Mouse (Mus musculus): ENCODE data around the gene Tent2.
A peak's percentile ranks its signal among the peaks of the same experiment; 100 is the strongest.
"Not testable (repeated sequence)": the region's sequence is repeated elsewhere in the genome, so short reads cannot be mapped to it uniquely, and the experiment has no call there.

Gene Tent2

DNA sequence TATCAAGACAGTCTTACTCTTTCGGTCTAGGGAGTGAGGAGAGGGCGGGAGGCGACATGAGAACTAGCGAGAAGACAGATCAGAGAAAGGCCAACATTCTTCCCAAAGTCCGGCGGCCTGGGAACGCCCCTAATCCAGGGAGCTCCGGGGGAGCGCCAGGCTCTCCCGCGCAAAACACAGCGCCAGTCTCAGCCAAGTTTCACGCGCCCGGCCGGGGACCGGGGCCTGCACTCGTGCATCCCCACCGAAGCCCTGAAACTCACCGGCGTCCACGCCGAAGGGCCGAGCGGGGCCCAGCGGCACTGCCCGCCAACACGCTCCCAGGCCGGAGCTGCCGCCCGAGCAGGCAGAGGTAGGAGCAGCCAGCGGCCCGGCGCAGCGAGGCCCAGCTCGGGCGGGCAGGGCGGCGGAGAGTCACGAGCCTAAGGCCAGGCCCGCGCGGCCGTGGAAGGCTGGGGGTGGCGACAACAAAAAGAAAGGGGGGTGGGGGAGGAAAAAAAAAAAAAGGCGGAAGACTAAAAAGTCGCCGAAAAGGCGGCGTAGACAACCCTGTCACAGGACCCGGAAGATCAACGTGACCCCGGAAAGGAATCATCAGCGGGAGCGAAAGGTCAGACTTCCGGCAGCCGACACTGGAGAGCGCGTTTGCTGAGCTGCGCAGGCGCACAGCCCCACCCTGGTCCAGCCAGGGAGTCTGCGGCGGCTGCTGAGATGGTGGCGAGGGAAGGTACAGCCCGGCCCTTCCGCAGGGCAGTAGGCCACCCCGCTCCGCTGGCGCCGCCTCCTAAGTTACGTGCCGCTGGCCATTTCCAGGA lies at the start of gene Tent2:
Gene Tent2, minus strand, starts transcription at position 555 of the 815 bp plus-strand sequence.
- DNase-seq = peak; percentile 94 to 97

DNA sequence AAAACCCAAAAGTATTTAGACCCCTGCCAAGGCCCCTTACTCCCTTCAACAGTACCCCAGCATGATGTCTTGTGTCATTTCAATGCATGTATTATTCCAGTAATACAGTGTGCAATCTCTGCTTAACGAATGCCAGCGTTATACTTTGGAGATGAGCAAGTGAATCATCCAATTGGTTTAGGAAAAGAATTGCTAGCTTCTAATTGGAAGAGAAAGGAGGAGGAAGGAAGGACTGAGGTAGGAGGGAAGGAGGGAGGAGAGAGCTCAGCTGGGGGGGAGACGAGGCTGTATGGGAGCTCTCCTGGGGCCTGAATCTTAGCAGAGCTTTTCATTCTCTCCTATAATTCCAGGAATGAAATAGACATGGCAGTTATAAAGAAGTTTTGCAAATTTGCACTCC lies 49.0 kb upstream of the Tent2 start:
- DNase-seq = no peak

GRCm38 (mm10) chr13:93239561-93239960 lies 47.4 kb upstream of the Tent2 start:
- DNase-seq = no peak

DNA sequence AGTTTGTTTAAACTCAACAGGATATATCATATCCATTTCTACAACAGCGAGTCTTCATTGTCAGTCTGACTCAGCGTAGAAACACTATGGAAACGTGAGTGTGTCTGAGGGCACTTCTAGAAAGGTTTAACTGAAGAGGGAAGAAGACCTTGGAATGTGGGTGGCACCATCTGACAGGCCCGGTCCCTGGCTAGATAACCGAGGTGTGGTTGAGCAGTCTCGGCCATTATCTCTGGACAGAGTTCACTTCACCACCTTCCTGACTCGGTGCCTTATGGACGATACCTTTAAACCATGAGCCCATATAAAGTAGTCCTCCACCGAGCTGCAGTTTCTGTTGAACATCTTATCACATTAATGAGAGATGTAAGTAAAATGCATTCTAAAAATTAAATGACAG lies 46.9 kb upstream of the Tent2 start:
- DNase-seq = no peak

- peak; percentile 47 to 48 for DNase-seq
These were observed 45.7 kb upstream of the Tent2 start for GRCm38 (mm10) chr13:93237677-93238398.

DNA sequence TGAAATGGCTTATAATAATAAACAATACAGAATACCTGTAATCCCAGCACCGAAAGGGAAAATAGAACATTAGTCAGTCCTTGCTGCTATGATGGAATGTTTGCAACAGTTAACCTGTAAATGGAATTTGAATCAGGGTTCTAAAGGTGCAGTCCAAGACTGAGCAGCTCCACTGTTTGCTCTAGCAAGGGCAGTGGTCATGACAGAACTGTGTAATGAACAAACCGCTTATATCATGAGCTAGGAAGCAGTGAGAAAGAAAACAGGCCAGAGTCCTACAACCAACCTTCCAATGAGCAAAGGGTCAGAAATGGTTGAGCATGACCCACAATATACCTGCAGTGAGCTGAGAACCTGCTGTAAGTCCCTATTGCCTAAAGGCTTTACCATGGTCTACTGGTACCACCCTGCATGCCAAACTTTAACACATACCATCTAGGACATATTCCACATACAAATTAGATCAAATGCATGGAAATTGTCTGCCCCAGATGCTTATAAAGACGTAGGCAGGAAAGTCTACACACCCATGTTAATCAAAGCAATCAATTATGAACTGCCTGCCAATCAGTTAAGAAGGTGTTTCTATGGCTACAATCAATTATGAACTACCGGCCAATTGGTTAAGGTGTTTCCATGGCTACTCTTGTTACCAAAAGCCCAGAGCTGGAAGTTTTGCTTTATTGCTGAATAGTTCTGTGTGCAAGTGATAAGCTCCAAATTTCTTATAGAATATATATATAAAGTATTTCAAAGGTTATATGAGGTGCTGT lies 42.3 kb upstream of the Tent2 start:
- DNase-seq = peak; percentile 5 to 24

DNA sequence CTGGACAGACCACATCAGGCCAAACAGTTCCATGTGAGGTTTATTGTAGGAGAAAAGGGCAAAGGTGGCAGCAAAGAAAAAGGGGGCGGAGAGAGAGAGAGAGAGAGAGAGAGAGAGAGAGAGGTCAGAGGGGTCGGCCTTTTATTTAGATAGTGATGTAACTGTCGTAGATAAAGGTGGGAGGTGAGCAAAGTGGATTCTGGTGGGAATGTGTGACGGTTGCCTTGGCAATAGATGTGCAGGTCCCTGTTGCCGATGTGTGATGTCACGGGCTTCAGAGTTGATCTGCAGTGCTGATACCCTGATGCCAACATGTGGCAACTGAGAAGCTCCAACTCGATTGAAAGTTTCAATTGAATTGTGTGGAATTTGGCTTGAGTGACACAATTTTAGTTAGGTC lies 40.1 kb upstream of the Tent2 start:
- no peak for DNase-seq

GRCm38 (mm10) chr13:93231016-93231415 lies 38.8 kb upstream of the Tent2 start:
- DNase-seq = peak in 1 of 2 experiments; percentile 11

- no peak for DNase-seq
These were observed 19.6 kb upstream of the Tent2 start for GRCm38 (mm10) chr13:93211741-93212140.

DNA sequence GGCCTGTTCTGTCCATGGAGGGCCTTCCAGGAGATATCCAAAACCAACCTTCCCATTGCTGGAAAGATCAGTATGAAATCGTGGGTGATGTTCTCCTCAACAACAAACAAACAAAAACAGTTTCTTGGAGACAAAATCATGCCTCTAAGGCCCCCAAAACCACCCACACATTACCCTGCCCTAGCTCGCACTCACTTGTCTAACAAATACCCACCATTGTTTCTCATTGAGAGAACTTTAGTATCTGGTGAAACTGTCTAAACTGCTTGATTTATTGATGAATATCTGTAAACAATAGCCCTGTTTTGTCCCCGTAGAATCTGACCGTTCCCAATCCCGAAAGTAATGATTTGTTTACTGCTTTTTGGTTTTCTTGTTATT lies 451 bp upstream of the Tent2 start:
- no peak for DNase-seq

GRCm38 (mm10) chr13:93189416-93189815 lies 2.8 kb downstream of the Tent2 start:
- DNase-seq = no peak

DNA sequence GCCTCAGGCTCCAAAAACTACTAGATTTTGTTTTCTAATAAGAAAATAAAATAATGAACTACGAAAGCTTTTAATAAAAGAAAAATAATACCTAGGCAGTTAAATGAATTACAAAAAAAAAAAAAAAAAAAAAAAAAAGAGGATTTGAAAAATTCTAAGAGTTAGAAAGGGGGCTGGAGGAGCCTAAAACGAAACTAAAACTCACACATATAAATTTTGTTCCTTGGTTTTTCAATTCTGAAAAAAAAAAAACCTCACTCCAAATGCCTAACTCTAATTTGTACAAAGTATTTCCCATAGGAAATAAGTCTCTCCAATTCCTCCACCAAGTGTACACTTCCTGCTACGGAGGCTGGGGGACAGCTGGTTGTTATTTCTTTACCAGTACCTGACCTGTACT lies 3.4 kb downstream of the Tent2 start:
- no peak for DNase-seq

DNA sequence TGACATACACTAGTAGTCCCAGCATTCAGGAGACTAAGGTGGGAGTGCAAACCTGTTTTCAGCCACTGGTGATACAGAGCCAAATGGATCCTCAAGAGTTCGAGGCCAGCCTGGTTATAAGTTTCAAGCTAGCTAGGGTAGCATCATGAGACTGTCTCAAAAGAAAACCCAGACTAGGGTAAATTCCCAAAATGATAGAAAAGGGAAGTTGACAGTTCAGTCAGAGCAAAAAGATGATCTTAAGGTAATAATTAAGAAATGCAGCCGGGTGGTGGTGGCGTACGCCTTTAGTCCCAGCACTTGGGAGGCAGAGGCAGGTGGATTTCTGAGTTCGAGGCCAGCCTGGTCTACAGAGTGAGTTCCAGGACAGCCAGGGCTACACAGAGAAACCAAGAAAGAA lies 4.4 kb downstream of the Tent2 start:
- not testable (repeated sequence) for DNase-seq

GRCm38 (mm10) chr13:93180351-93180750 lies 11.8 kb downstream of the Tent2 start:
- no peak for DNase-seq

GRCm38 (mm10) chr13:93179522-93179921 lies 12.7 kb downstream of the Tent2 start:
- no peak for DNase-seq

DNA sequence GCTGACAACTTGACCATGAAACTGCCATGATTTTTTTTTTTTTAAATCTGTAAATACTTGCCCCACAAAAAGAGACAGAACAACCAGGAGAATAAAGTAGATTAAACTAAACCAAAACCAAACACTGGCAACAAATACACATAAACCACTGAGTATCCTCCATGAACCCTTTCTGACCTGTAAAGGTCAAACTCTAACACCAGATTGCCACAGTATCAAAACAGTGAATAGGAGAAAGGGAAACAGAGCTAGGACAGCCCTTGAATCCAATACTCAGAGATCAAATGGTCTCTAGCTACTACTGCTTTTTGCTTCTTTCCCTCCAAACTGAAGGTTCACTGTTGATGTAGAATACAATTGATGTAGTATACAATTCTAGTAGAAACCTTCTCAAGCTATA lies 14.6 kb downstream of the Tent2 start:
- no peak for DNase-seq

GRCm38 (mm10) chr13:93163303-93163702 lies 28.9 kb downstream of the Tent2 start:
- DNase-seq = no peak

DNA sequence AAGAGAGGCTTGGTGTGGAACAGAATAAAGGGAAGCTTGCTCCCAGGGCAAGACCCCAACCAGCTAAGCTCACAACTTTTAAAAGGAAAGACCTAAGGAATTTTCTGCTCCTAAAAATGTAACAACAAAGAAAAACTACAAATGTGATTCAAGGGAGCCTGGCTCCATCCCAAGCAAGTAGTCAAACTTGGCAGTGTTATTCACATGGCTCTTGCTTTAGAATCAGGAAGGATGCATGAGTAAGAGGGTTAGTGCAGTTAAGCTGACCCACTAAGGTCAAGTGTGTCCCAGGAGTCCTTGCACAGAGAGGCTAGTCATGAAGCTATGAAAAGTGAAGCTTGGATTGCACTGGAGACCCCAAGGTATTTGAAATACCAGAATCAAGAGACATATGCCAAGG lies 29.7 kb downstream of the Tent2 start:
- DNase-seq = no peak

DNA sequence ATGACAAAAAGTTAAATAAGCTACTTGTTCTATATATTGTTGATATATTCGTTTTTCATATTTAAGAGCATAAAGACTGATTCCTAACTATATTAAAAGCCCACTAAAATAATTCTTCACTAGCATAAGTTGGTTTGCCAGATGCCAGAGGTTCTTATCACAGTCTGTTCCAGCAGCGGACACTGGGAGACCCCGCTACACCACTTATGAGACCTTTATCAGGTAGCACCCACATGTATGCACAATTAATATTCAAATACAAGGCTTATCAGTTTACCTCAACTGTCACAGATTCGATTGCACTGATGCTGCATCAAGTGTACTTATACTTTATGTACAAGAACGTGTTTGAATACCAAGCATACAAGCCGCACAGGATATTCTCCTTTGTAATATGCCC lies 33.9 kb downstream of the Tent2 start:
- DNase-seq = no peak

GRCm38 (mm10) chr13:93153280-93153679 lies 38.9 kb downstream of the Tent2 start:
- DNase-seq = no peak

DNA sequence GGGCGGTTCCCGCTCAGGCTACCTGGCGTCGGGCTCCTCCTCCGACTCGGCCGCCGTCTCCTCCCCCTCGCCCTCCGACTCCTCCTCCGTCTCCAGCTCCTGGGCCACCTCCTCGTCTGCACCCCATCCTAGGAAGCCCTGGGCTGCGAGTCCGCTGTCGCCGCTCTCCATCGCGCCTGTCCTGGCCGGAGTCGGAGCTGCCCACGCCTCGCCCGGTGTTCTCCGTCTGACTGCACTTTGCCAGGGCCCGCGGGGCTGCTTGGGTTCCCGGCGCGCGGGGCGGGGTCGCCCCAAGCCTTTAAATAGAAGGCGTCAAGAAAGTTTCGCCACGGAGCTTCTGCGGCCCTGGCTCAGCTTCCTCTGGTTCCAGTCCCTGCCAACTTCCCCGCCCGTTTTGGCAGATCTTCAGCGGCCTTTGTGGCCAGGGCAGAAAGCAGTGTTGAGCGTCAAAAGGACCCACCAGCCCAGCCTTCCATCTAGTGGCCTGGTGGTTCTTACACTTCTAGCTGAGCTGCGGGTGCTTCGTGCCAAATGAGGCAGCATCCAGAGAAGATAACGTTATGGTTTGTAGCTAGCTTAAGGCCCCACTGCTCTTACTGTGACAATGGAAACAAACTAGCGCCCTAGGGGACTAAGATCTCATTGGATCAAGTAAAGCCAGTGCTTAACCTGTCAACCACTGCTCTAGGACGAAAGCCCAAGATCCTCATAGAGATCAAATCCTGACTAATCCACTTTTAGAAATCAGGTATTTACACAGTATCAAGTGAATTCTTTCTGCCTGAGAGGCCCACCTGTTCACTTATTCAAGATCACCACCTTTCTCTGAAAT lies 47.6 kb downstream of the Tent2 start, which contains the start of gene Cmya5:
Gene Cmya5, minus strand, starts transcription at position 389 of the 832 bp plus-strand sequence.
- peak; percentile 89 to 93 for DNase-seq

DNA sequence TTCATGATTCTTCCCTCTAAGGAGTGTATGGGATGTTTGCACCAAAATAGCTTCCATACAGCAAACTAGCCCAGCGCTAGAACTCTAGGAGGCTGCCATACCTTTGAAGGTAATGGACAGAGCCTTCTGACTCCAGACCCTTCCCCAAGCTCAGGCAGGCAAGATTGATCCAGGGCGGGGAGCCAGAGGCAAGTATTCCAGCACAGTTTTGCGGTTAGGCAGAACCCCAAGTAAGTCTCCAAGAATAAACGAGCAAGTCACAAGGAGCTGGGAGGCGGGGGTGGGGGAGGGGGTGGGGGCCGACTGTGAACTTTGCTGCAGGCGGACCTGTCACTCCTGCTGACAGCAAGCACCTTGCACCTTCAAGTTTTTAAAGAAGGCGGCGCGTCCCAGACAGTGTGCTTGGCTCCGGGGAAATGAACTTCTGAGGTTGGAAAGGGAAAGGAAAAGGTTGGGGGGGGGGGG lies 48.3 kb downstream of the Tent2 start:
- peak in 1 of 2 experiments; percentile 4 for DNase-seq
